Mouse (Mus musculus) heart, postnatal 0 days (tissue): Measurements from ENCODE around the gene Rab10. TPM values are rescaled to one million over a fixed set of nuclear protein-coding genes. Genes with fewer than 3 reads are reported as not detected.

ENCODE experiments used
- ATAC-seq: fragments of 200-750 bp; cut with Nextera tagmentation; 2 replicates; pipeline ENCODE4 v1.8.0; 2017; ENCODE audit warnings: low read depth, moderate number of reproducible peaks, moderate library complexity; ENCODE audit not compliant: insufficient read depth
- DNase-seq: peaks from one replicate; pipeline ENCODE4 v3.0.0-alpha.2; 2016; ENCODE audit warnings: low spot score
- H3K27ac ChIP-seq: fragments of 300-500 bp; sonication (generic); 2 replicates; pipeline ENCODE4 v1.5.1; 2014; ENCODE audit warnings: low read depth, mild to moderate bottlenecking
- H3K27me3 ChIP-seq: fragments of 300-500 bp; sonication (generic); 2 replicates; pipeline ENCODE4 v1.6.1; 2014; ENCODE audit warnings: low read length, mixed read lengths; ENCODE audit not compliant: control insufficient read depth, insufficient read depth
- H3K36me3 ChIP-seq: fragments of 300-500 bp; sonication (generic); replicated peaks from 2 replicates; pipeline ENCODE4 v1.6.1; 2014; ENCODE audit warnings: low read length, mixed read lengths; ENCODE audit not compliant: control insufficient read depth, insufficient read depth
- H3K4me1 ChIP-seq: fragments of 300-500 bp; sonication (generic); 2 replicates; pipeline ENCODE4 v1.6.1; 2014; ENCODE audit warnings: antibody characterized with exemption; ENCODE audit not compliant: control insufficient read depth, insufficient read depth
- H3K4me2 ChIP-seq: fragments of 300-500 bp; sonication (generic); 2 replicates; pipeline ENCODE4 v1.6.1; 2014; ENCODE audit warnings: low read depth, mild to moderate bottlenecking, low read length, moderate library complexity
- H3K4me3 ChIP-seq: fragments of 300-500 bp; sonication (generic); 2 replicates; pipeline ENCODE4 v1.5.1; 2014; ENCODE audit warnings: low read depth, low read length
- H3K9ac ChIP-seq: fragments of 300-500 bp; sonication (generic); replicated peaks from 2 replicates; pipeline ENCODE4 v1.6.1; 2014; ENCODE audit warnings: low read depth, low read length, mixed read lengths
- H3K9me3 ChIP-seq: fragments of 300-500 bp; sonication (generic); replicated peaks from 2 replicates; pipeline ENCODE4 v1.6.1; 2016; ENCODE audit warnings: low read length; ENCODE audit not compliant: control insufficient read depth
- CTCF ChIP-seq: IDR thresholded peaks from 2 replicates; pipeline ENCODE4 v1.5.1; 2016; ENCODE audit warnings: antibody characterized with exemption, control low read depth, low read depth
- EP300 ChIP-seq: IDR thresholded peaks from 2 replicates; pipeline ENCODE4 v1.6.1; 2016; ENCODE audit warnings: antibody characterized with exemption, low read depth
- WGBS: fragments of 180-500 bp; shearing (Covaris S2); extraction: QIAGEN DNeasy Blood & Tissue Kit; methylation state at CpG from one replicate; pipeline ENCODE4 v1.1.7; 2014; 5-methylcytosine and 5-hydroxymethylcytosine counted together
- polyA plus RNA-seq: library from polyadenylated mRNA; unstranded; fragments of >200 nt; fragmentation: Nextera tagmentation; extraction: Ambion mirVana; gene quantifications from 2 replicates; pipeline ENCODE4 v1.2.1, GENCODE M21; 2015
- total RNA-seq: library from RNA; depleted of rRNA; stranded (reverse); fragments of >200 nt; gene quantifications from 2 replicates; pipeline ENCODE4 v1.2.3, GENCODE M21; 2014; ENCODE audit warnings: low replicate concordance

The Rab10 gene
- total and polyA plus RNA-seq, 2 experiments from 2014 or later = 56.2 to 91.4 TPM

DNA sequence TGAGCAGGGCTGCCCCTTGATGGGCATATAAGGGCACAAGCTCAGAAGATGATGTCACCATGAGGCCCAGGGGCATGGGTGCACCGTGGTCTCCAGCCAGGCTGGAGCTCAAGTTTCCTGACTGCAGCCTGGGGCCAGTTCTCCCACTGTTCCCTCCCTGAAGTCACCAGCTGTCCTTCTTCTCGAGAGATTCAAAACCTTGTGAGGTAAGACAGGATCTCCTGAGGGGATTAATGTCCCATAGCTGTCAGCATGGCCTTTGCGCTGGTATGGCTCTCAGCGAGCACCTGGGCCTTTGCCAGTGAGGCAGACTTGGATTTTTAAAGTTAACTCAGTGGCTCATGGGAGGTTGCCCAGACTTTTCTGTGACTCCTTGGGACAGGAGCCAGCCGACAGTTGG, 40.4 kb upstream of the Rab10 start:
- Histone ChIP-seq H3K4me3 (no peak overlapping the region), H3K36me3 (no peaks in the 10 kb centered on the region), H3K27ac (no peak overlapping the region), H3K4me2 (no peak overlapping the region), H3K9me3 (no peaks in the 10 kb centered on the region), H3K9ac (no peak overlapping the region), H3K4me1 (no peaks in the 10 kb centered on the region), H3K27me3 (no peaks in the 10 kb centered on the region)
- TF ChIP-seq CTCF (no peak), EP300 (no peak)
- WGBS = 41% methylated on average over 5 of the region's 5 CpGs
- ATAC-seq (no peak), DNase-seq (no peak)

DNA sequence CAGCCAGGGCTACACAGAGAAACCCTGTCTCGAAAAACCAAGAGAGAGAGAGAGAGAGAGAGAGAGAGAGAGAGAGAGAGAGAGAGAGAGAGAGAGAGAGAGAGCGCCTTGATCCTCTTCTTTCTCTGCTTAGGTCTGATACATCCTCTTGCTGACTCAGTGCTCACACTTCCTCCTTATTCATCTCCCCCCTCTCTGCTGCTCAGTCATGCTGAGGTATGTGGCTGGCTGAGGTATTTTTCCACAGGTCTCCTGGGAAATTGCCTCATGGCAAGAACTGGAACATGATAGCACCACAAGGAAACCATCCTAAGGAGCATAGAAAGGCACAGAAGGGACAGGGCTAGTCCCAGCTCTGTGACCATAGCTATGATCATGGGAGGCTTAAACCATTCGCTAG, 39.6 kb upstream of the Rab10 start:
- H3K27me3 ChIP-seq = no peaks in the 10 kb centered on the region
- H3K36me3 ChIP-seq = no peaks in the 10 kb centered on the region
- no peak for TF ChIP-seq CTCF
- no peak for TF ChIP-seq EP300
- DNase-seq (no peak), ATAC-seq (no peak)
- WGBS = 82% methylated on average over 2 of the region's 3 CpGs
- no peak overlapping the region for H3K4me3 ChIP-seq
- H3K27ac ChIP-seq = no peak overlapping the region
- H3K9me3 ChIP-seq = no peaks in the 10 kb centered on the region
- no peaks in the 10 kb centered on the region for H3K4me1 ChIP-seq
- H3K4me2 ChIP-seq = no peak overlapping the region
- H3K9ac ChIP-seq = no peak overlapping the region

DNA sequence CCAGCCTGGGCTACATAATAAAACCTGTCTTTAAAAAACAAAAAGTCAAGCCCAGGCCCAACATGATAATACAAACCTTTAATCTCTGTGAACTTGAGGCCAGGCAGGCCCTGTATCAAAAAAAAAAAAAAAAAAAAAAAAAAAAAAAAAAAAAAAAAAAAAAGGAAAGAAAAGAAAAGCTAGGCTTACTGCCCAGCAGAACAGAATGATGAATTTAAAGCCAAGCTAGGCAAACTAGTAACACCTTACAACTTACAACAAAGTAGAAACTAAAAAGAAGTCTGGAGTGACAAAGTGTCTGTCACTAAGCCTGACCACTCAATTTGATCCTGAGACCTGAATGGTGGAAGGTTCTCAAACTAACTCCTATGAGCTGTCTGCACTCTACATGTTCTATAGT, 37.9 kb upstream of the Rab10 start:
- ATAC-seq (no peak), DNase-seq (no peak)
- Histone ChIP-seq H3K9ac (no peak overlapping the region), H3K27ac (no peak overlapping the region), H3K27me3 (no peaks in the 10 kb centered on the region), H3K4me2 (no peak overlapping the region), H3K36me3 (no peaks in the 10 kb centered on the region), H3K4me3 (no peak overlapping the region), H3K9me3 (no peaks in the 10 kb centered on the region), H3K4me1 (no peaks in the 10 kb centered on the region)
- no peak for TF ChIP-seq EP300
- no peak for TF ChIP-seq CTCF

DNA sequence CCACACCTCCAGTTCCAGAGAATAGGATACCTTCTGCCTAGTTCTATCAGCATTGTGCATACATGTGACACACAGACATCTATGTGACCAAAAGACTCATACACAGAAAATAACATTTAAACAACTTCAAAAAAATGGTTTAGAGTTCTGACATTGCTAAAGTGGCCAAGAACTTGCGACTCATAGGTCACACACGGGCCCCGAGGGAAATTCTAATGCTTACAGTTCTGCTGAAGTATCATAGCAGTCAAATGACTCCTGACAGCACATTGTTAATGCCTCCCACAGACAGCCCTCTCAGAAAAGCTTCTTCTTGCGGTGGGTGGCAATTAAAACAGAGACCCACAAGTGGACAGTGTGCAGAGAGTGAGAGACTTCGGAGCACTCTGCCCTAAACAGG, 35.3 kb upstream of the Rab10 start:
- DNase-seq = no peak
- ATAC-seq = no peak
- Histone ChIP-seq H3K4me3 (no peak overlapping the region), H3K36me3 (no peaks in the 10 kb centered on the region), H3K4me2 (no peak overlapping the region), H3K4me1 (no peaks in the 10 kb centered on the region), H3K9ac (no peak overlapping the region), H3K27ac (no peak overlapping the region), H3K9me3 (no peaks in the 10 kb centered on the region), H3K27me3 (no peaks in the 10 kb centered on the region)
- WGBS = 72% methylated on average over 5 of the region's 5 CpGs
- TF ChIP-seq EP300 (no peak), CTCF (no peak)

DNA sequence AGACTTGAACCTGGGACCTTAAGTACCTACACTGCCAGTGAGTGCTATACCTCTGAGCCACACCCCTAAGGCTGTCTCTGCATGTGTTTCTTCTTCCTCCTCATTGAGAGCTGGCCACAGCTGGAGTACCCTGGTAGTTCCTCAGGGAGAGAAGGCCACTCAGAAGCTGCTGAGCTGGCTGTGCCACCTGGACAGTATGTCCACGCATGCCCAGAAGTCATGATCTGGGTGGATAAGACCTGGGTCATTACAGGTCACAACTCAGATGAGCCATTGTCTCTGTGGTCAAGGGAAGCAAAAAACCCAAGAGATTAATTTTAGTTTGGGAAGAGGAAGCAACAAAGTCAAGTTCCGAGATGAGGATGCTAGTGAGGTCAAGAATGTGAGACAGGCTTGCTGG, 34.4 kb upstream of the Rab10 start:
- no peaks in the 10 kb centered on the region for H3K9me3 ChIP-seq
- no peaks in the 10 kb centered on the region for H3K27me3 ChIP-seq
- DNase-seq (no peak), ATAC-seq (no peak)
- H3K4me3 ChIP-seq = no peak overlapping the region
- no peaks in the 10 kb centered on the region for H3K4me1 ChIP-seq
- no peak overlapping the region for H3K9ac ChIP-seq
- WGBS = 73% methylated on average over 2 of the region's 2 CpGs
- TF ChIP-seq CTCF = no peak
- TF ChIP-seq EP300 = no peak
- H3K36me3 ChIP-seq = no peaks in the 10 kb centered on the region
- H3K27ac ChIP-seq = no peak overlapping the region
- no peak overlapping the region for H3K4me2 ChIP-seq

DNA sequence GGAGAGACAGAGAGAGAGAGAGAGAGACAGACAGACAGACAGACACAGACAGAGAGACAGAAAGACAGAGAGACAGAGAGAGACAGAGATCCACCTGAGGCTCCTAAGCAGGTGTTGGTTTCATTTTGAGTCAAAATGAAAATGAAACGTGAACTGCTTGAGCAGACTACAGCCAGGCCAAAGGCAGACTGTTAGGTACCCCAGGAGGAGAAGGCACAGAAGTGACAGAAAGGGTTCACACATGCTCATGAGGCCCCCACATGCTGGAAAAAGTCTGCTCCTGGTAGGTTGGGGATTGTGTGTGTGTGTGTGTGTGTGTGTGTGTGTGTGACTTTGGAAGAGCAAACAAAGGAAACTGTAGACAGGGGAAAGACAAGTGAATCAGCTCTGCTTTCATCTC, 29.2 kb upstream of the Rab10 start:
- no peak overlapping the region for H3K4me2 ChIP-seq
- no peak for ATAC-seq
- 57% methylated on average over 1 of the region's 1 CpGs for WGBS

More for the DNA sequence above, 29.2 kb upstream of the Rab10 start:
- no peak for DNase-seq
- Histone ChIP-seq H3K27me3 (no peaks in the 10 kb centered on the region), H3K9ac (no peak overlapping the region), H3K27ac (no peak overlapping the region), H3K36me3 (no peaks in the 10 kb centered on the region), H3K9me3 (no peaks in the 10 kb centered on the region), H3K4me1 (no peaks in the 10 kb centered on the region), H3K4me3 (no peak overlapping the region)
- TF ChIP-seq CTCF (no peak), EP300 (no peak)
